Mouse (Mus musculus) cerebellum, postnatal 14 days (tissue): ENCODE data around the gene Hoxb7.
A peak's percentile ranks its signal among the peaks of the same experiment; 100 is the strongest.

Experiments
- DNase-seq, 2 experiments: peaks; one replicate each; pipeline ENCODE4 v3.0.0; 2021; ENCODE audit warnings: mixed read lengths in 2 of 2

The Hoxb7 gene

GRCm38 (mm10) chr11:96268031-96268745 lies 18.2 kb upstream of the Hoxb7 start:
- no peak for DNase-seq

DNA sequence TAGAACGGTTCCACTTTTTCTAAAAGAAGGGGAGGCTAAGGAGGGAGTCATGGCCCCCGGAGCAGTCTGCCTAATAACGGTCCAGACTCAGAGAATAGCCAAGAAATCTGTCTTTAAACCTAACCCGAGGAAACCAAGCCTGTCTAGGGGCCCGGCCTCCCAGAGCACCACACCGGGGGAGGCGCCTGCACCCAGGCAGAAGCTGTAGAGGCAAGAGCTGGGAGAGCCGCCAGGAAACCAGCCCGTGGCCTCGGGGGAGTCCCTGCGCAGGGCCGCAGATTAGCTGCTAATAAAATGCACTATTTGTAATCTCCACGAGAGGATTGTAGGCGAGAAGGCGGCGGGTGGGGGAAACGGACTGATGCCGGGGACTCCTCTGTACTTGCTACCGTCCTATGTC lies 16.6 kb upstream of the Hoxb7 start:
- DNase-seq: no peak

- DNase-seq: no peak
These were observed 15.4 kb upstream of the Hoxb7 start, which contains the start of gene Hoxb9 for GRCm38 (mm10) chr11:96270996-96271540. Hoxb9 (plus strand) TSS chr11:96271457.

GRCm38 (mm10) chr11:96271541-96272011 lies 14.8 kb upstream of the Hoxb7 start:
- DNase-seq: no peak

DNA sequence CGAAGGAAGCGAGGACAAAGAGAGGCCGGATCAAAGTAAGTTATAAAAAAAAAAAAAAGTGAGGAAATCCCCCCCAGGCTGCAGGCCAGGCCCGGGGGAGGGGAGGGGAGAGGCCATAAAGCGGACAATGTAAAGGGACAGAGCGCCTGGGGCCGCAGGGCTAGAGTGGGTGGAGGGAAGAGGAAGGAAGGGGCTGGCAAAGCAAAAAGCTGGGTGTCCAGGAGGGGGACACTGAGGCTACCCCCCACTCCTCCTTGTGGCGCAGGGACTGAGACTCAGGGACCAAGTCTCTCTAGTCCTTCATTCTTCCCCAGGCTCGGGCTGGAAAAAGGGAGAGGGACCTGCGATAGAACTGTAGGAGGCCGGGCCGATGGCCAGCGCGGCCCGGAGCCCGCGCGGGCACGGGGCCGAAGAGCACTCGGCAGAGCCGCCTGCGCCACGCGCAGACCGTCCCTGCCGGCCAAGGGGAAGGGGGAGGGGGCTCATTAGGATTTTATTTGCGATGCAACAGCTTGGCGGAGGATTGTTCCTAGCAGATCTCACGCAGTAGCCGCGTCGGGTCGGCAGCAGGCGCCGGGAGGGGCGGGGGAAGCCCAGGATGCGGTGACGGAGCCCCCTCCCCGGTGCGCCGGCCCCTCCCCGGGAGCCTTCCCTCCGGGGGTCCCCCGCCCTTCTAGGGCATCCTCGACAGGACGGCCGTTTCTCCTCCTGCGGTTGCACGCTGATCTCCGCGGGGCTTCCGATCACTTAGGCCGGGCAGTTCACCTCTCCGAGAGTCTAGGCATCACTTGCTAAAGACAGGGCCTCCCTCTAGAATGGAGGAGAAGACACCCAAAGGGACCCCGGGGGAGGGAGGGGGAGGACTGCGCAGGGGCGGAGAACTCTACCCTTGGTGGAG lies 14.2 kb upstream of the Hoxb7 start:
- DNase-seq: no peak

DNA sequence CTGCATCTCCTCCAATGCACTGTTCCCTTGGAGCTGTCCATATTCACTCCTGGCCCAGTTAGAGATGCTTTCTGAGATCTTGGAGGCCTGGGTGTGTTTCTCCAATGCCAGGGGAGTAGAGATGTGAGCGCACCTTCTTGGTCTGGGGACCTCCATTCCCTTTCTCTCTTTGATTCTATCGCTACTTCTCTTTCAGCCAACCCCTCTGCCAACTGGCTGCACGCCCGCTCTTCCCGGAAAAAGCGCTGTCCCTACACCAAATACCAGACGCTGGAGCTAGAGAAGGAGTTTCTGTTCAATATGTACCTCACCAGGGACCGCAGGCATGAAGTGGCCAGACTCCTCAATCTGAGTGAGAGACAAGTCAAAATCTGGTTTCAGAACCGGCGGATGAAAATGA lies 12.0 kb upstream of the Hoxb7 start:
- no peak for DNase-seq

GRCm38 (mm10) chr11:96275896-96276295 lies 10.5 kb upstream of the Hoxb7 start:
- DNase-seq: no peak

- no peak for DNase-seq
These were observed 9.0 kb upstream of the Hoxb7 start for GRCm38 (mm10) chr11:96277151-96278044.

- DNase-seq: no peak
These were observed 8.1 kb upstream of the Hoxb7 start for GRCm38 (mm10) chr11:96278324-96278723.

DNA sequence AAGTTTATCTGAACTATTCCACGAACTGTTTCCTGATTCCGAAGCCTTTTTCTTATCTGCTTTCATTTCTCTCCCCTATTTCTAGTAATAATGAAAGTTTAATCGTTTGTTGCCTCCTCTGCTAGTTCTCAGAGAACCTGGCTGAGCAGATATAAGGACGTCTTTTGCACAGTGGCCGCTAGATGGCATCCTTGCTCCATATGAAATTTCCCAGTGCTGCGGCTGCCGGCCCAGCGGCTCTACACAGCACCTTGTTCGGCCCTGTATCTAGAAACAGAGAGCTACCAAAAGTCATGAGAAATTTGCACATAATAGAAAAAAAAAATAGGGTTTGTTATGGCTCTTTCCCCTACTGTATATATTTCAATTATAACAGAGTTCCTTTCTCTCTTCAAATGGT lies 7.7 kb upstream of the Hoxb7 start:
- peak; percentile 92 to 93 for DNase-seq

DNA sequence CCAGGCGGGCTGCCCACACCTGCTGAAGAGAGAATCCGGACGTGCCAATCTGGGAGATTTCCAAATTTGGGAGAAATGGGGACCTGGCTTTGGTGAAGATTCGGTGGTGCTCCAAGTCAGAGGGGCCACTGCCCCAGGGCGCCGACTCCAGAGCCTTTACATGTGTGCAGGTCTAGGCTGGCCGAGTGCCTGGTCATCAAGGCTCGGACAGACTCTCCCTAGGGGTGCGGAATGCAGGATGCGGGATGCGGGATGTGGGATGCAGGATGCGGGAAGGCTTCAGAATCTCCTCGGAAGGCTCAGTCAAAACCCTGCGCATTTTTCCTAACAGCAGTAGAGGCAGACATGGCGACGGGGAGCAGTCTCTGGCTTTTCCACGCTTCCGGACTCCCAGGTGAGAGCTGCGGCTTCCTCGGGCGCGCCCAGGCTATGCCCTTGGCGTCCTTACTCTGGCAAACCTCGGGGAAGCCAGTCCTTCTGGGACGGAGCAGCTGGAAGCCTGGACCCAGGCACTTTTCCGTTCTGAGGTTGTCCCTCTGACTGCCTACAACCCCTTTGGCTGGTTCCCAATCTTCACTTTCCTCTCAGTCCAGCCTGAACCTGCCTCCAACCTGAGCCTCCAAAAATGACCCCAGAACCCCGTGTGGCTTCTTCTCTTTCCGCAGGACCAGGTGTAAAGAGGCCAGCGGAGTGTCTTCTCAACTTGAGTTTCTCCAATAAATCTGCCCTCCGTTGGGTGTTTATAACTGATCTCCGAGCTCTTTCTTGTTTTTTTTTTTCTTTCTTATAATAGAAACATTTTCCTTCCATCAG lies 6.8 kb upstream of the Hoxb7 start:
- DNase-seq: no peak

- no peak for DNase-seq
These were observed 5.7 kb upstream of the Hoxb7 start for GRCm38 (mm10) chr11:96280399-96281378.

DNA sequence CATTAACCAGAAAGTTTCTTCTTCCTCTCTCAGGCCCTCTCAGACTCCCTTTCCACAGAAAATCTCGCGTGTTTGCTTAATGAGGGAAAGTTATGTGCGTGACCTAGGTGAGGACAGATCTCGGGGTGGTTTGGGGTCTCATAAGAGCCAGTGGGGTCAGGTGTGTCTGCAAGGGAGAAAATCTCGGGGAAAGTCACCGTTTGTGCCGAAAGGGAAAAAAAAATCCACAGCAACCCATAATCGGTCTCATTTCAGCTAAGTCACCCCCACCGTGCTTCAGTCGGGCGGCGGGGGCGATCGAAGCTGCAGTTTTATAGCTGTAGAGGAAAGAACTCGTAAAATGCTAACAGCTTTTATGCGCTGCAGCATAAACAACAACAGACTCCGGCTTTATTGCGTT lies 5.0 kb upstream of the Hoxb7 start:
- no peak for DNase-seq

GRCm38 (mm10) chr11:96281855-96282570 lies 4.4 kb upstream of the Hoxb7 start, which contains the start of gene Hoxb8:
Hoxb8 (plus strand) TSS chr11:96281905.
- DNase-seq: no peak

DNA sequence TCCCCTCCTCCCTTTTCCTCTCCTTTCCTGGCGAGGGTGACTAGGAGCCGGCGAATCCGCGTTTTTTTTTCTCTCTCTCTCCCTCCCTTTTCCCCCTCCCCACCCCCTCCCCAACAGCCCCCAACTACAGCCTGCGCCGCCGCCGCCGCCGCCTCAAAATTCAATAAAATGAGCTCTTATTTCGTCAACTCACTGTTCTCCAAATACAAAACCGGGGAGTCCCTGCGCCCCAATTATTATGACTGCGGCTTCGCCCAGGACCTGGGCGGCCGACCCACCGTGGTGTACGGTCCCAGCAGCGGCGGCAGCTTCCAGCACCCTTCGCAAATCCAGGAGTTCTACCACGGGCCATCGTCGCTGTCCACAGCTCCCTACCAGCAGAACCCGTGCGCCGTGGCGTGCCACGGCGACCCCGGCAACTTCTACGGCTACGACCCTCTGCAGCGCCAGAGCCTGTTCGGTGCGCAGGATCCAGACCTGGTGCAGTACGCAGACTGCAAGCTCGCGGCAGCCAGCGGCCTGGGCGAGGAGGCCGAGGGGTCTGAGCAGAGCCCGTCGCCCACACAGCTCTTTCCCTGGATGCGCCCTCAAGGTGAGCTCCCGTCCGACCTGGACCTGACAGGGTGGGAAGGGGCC lies 3.5 kb upstream of the Hoxb7 start:
- DNase-seq: no peak

GRCm38 (mm10) chr11:96284041-96284749 lies 2.2 kb upstream of the Hoxb7 start:
- DNase-seq: no peak

DNA sequence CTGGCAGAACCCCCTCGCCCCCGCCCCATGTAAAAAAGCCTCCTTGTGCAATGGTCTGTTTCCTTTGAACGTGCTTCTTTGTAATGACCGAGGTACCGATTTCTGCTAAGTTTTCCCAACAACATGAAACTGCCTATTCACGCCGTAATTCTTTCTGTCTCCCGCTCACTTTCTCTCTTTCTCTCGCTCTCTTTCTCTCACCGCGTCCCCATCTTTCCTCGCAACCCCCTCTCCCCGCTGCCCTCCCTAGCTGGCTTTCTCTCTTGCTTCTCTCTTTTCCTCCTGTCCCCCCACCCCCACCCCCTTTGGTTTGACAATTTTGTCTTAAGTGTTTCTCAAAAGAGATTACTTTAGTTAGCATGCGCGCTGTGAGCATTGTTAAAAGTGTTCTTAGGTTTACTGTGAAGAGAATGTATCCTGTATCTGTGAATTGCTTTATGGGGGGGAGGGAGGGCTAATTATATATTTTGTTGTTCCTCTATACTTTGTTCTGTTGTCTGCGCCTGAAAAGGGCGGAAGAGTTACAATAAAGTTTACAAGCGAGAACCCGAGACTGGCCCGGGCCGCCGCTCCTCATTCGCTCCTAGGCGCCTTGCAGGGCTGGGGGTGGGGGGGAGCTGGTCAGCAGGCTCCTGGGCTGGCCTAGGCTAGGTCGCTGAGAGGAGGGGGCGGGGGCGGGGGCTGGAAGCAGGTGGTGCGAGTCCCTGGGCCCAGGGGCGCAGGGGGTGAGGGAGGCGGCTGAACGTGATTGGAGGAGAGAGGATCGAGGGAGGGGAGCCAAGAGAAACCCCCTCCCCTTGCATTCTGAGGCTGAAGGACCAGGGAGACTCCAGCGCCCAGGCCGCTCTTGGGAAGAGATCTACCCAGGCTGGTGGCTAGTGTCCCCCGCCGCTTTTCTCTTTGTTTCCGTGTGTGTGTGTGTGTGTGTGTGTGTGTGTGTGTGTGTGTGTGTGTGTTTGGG lies 1.4 kb upstream of the Hoxb7 start:
- no peak for DNase-seq
